Mouse (Mus musculus) CD4-positive, CD25-positive, alpha-beta regulatory T cell (primary cell): ENCODE results near the gene Slc2a9. TPM values are rescaled to one million over a fixed set of nuclear protein-coding genes. Genes with fewer than 3 reads are reported as not detected.

Experiments
- polyA plus RNA-seq: library from polyadenylated mRNA; unstranded; fragments of 100-300 nt; shearing (Covaris generic); gene quantifications from one replicate; pipeline ENCODE4 v1.2.1, GENCODE M21; 2017

The Slc2a9 gene
- polyA plus RNA-seq, result 7.4 TPM

GRCm38 (mm10) chr5:38502992-38503391, at the start of gene Slc2a9:
TSS of gene Slc2a9 (minus strand) at chr5:38503143.

GRCm38 (mm10) chr5:38318966-38319786, 183.8 kb downstream of the Slc2a9 start, which contains the start of gene Drd5:
TSS of gene Drd5 (plus strand) at chr5:38319367.

Other genes starting within 250 kb of the Slc2a9 start
- 101 TPM for gene Tmem128, start 243.0 kb downstream of the Slc2a9 start, polyA plus RNA-seq
- gene Otop1, start 227.2 kb downstream of the Slc2a9 start, polyA plus RNA-seq, result not detected
- gene Drd5, start 183.8 kb downstream of the Slc2a9 start, polyA plus RNA-seq, result not detected
- gene Wdr1, start 60.1 kb upstream of the Slc2a9 start, polyA plus RNA-seq, result 585 TPM
- gene Zfp518b, start 181.7 kb upstream of the Slc2a9 start, polyA plus RNA-seq, result 1.2 TPM